Mouse (Mus musculus) heart, embryonic 16.5 days (tissue): ENCODE results near the gene Trappc3. TPM values are rescaled to one million over a fixed set of nuclear protein-coding genes. Genes with fewer than 3 reads are reported as not detected.

ENCODE experiments used
- ATAC-seq: fragments of 200-750 bp; cut with Nextera tagmentation; replicated peaks from 2 replicates; pipeline ENCODE4 v1.8.0; 2017; ENCODE audit warnings: moderate number of reproducible peaks; ENCODE audit not compliant: insufficient read depth, low FRiP score; ENCODE audit errors: extremely low read depth
- H3K27ac ChIP-seq: fragments of 300-500 bp; sonication (generic); 2 replicates; pipeline ENCODE4 v1.5.1; 2014; ENCODE audit warnings: mild to moderate bottlenecking, low read length, control low read depth, moderate library complexity
- H3K27me3 ChIP-seq: fragments of 300-500 bp; sonication (generic); 2 replicates; pipeline ENCODE4 v1.6.1; 2014; ENCODE audit warnings: low read length, mixed read lengths; ENCODE audit not compliant: control insufficient read depth, insufficient read depth
- H3K36me3 ChIP-seq: fragments of 300-500 bp; sonication (generic); 2 replicates; pipeline ENCODE4 v1.6.1; 2014; ENCODE audit not compliant: control insufficient read depth, insufficient read depth
- H3K4me1 ChIP-seq: fragments of 300-500 bp; sonication (generic); 2 replicates; pipeline ENCODE4 v1.6.1; 2014; ENCODE audit warnings: low read length, mixed read lengths; ENCODE audit not compliant: control insufficient read depth, insufficient read depth
- H3K4me2 ChIP-seq: fragments of 300-500 bp; sonication (generic); 2 replicates; pipeline ENCODE4 v1.6.1; 2014; ENCODE audit warnings: low read depth, mild to moderate bottlenecking, control low read depth, low read length
- H3K4me3 ChIP-seq: fragments of 300-500 bp; sonication (generic); 2 replicates; pipeline ENCODE4 v1.5.1; 2014; ENCODE audit warnings: mild to moderate bottlenecking, control low read depth, low read length
- H3K9ac ChIP-seq: fragments of 300-500 bp; sonication (generic); 2 replicates; pipeline ENCODE4 v1.6.1; 2014; ENCODE audit warnings: low read length, control low read depth
- H3K9me3 ChIP-seq: fragments of 300-500 bp; sonication (generic); replicated peaks from 2 replicates; pipeline ENCODE4 v1.6.1; 2016; ENCODE audit warnings: low read length; ENCODE audit not compliant: control insufficient read depth
- WGBS: fragments of 180-500 bp; shearing (Covaris S2); extraction: QIAGEN DNeasy Blood & Tissue Kit; methylation state at CpG from one replicate; pipeline ENCODE4 v1.1.7; 2014; 5-methylcytosine and 5-hydroxymethylcytosine counted together
- polyA plus RNA-seq: library from polyadenylated mRNA; unstranded; fragments of >200 nt; fragmentation: Nextera tagmentation; extraction: Ambion mirVana; gene quantifications from 2 replicates; pipeline ENCODE4 v1.2.1, GENCODE M21; 2015

Trappc3 gene
- polyA plus RNA-seq, 1 experiment from 2014 or later, result 81.3 TPM

- no peak for ATAC-seq
- H3K27ac ChIP-seq, result no peak overlapping the region
- no peak overlapping the region for H3K4me2 ChIP-seq
- no peak overlapping the region for H3K4me3 ChIP-seq
- H3K4me1 ChIP-seq, result peaks cover 22% of the 10 kb centered on the region
- peaks cover 63% of the 10 kb centered on the region for H3K36me3 ChIP-seq
- no peak overlapping the region for H3K9ac ChIP-seq
- H3K9me3 ChIP-seq, result no peaks in the 10 kb centered on the region
- 89% methylated on average over 29 of the region's 29 CpGs for WGBS
- H3K27me3 ChIP-seq, result no peaks in the 10 kb centered on the region
These were observed 28.3 kb upstream of the Trappc3 start for GRCm38 (mm10) chr4:126233676-126234308.

GRCm38 (mm10) chr4:126234496-126235175 lies 27.5 kb upstream of the Trappc3 start:
- H3K9ac ChIP-seq, result no peak overlapping the region
- H3K36me3 ChIP-seq, result peaks cover 69% of the 10 kb centered on the region
- no peak overlapping the region for H3K4me3 ChIP-seq
- peaks cover 26% of the 10 kb centered on the region for H3K4me1 ChIP-seq
- no peak overlapping the region for H3K27ac ChIP-seq
- H3K27me3 ChIP-seq, result no peaks in the 10 kb centered on the region
- H3K9me3 ChIP-seq, result no peaks in the 10 kb centered on the region
- H3K4me2 ChIP-seq, result no peak overlapping the region
- 78% methylated on average over 18 of the region's 18 CpGs for WGBS
- ATAC-seq, result no peak

- Histone ChIP-seq H3K9me3 (no peaks in the 10 kb centered on the region), H3K27ac (no peak overlapping the region), H3K9ac (no peak overlapping the region), H3K36me3 (peaks cover 75% of the 10 kb centered on the region), H3K4me1 (peaks cover 26% of the 10 kb centered on the region), H3K4me2 (no peak overlapping the region), H3K4me3 (no peak overlapping the region), H3K27me3 (no peaks in the 10 kb centered on the region)
- 83% methylated on average over 10 of the region's 10 CpGs for WGBS
- no peak for ATAC-seq
These were observed 26.9 kb upstream of the Trappc3 start for GRCm38 (mm10) chr4:126235191-126235590.

GRCm38 (mm10) chr4:126236467-126237280 lies 25.5 kb upstream of the Trappc3 start:
- no peak overlapping the region for H3K4me3 ChIP-seq
- H3K9ac ChIP-seq, result peak overlapping the region; percentile 35
- H3K27me3 ChIP-seq, result no peaks in the 10 kb centered on the region
- peak overlapping the region; percentile 97 for H3K27ac ChIP-seq
- peak; percentile 12; the same call in 1 of the 2 replicates for ATAC-seq
- WGBS, result 46% methylated on average over 57 of the region's 63 CpGs
- H3K36me3 ChIP-seq, result peaks cover 76% of the 10 kb centered on the region
- H3K4me2 ChIP-seq, result peak overlapping the region; percentile 45
- H3K9me3 ChIP-seq, result no peaks in the 10 kb centered on the region
- peaks cover 27% of the 10 kb centered on the region for H3K4me1 ChIP-seq

- Histone ChIP-seq H3K36me3 (peaks cover 68% of the 10 kb centered on the region), H3K4me1 (peaks cover 38% of the 10 kb centered on the region), H3K4me3 (no peak overlapping the region), H3K9ac (peak overlapping the region; percentile 35), H3K4me2 (peak overlapping the region; percentile 45), H3K9me3 (no peaks in the 10 kb centered on the region), H3K27ac (peak overlapping the region; percentile 97), H3K27me3 (no peaks in the 10 kb centered on the region)
- WGBS, result 32% methylated on average over 5 of the region's 5 CpGs
- ATAC-seq, result peak; percentile 88
These were observed 24.3 kb upstream of the Trappc3 start for GRCm38 (mm10) chr4:126237721-126238242.

- Histone ChIP-seq H3K36me3 (peaks cover 50% of the 10 kb centered on the region), H3K9ac (no peak overlapping the region), H3K27ac (no peak overlapping the region), H3K4me2 (no peak overlapping the region), H3K4me1 (peaks cover 43% of the 10 kb centered on the region), H3K9me3 (no peaks in the 10 kb centered on the region), H3K4me3 (no peak overlapping the region), H3K27me3 (no peaks in the 10 kb centered on the region)
- ATAC-seq, result no peak
- WGBS, result 83% methylated on average over 13 of the region's 13 CpGs
These were observed 22.2 kb upstream of the Trappc3 start for GRCm38 (mm10) chr4:126239862-126240475.

- H3K27ac ChIP-seq, result peak overlapping the region; percentile 80
- ATAC-seq, result no peak
- no peak overlapping the region for H3K4me2 ChIP-seq
- no peak overlapping the region for H3K4me3 ChIP-seq
- H3K9ac ChIP-seq, result peak overlapping the region; percentile 38
- peaks cover 34% of the 10 kb centered on the region for H3K36me3 ChIP-seq
- peaks cover 47% of the 10 kb centered on the region for H3K4me1 ChIP-seq
- 28% methylated on average over 9 of the region's 9 CpGs for WGBS
- H3K27me3 ChIP-seq, result no peaks in the 10 kb centered on the region
- no peaks in the 10 kb centered on the region for H3K9me3 ChIP-seq
These were observed 20.2 kb upstream of the Trappc3 start for GRCm38 (mm10) chr4:126241956-126242355.

GRCm38 (mm10) chr4:126242510-126242909 lies 19.6 kb upstream of the Trappc3 start:
- H3K4me3 ChIP-seq, result no peak overlapping the region
- H3K27me3 ChIP-seq, result no peaks in the 10 kb centered on the region
- H3K4me2 ChIP-seq, result no peak overlapping the region
- ATAC-seq, result 0 out of 2 replicates have a peak, but pooled peaks have one; percentile 43
- peaks cover 33% of the 10 kb centered on the region for H3K36me3 ChIP-seq
- H3K9ac ChIP-seq, result peak overlapping the region; percentile 45
- peaks cover 42% of the 10 kb centered on the region for H3K4me1 ChIP-seq
- H3K9me3 ChIP-seq, result no peaks in the 10 kb centered on the region
- peak overlapping the region; percentile 80 for H3K27ac ChIP-seq
- 51% methylated on average over 6 of the region's 6 CpGs for WGBS
